Comparison of ENCODE assay signal across 10 mouse cellular contexts in the genomic region with DNA sequence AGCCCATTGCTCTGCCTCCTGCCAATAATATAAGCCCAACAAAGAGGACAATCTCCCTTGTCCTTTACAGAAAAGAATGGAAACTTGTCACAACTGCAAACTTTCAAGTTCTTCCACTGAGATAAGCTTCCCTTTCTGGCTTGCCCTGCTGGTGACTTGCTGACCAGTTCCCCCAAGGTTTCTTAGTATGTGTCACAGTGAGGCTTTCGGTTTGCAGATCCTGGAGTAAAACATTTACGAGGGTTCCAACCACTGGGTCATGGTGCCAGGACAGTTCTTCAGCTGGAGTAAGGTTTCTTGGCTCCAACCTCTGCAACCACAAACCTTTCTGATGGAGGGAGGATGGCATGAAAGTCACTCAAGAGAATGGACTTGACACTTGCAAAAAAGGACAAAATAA.
DNase-seq lines count a peak whose midpoint lies in the region; ATAC-seq and TF ChIP-seq lines count a peak whose summit lies in the region.
"Had no signal": no experiment of that assay in that cellular context is flagged by ENCODE, and none has a peak within 500 bp of the region (broad histone marks: within the 10 kb centered on the region; RNA-seq: fewer than 3 reads in every experiment).

No protein-coding gene starts in this region.

- no peak for ATAC-seq in heart, embryonic 11.5 days (replicated peaks; ENCODE audit: insufficient number of reproducible peaks, low FRiP score, low TSS enrichment)
- ATAC-seq in liver, postnatal 0 days = no peak
- no peak for ATAC-seq in intestine, embryonic 15.5 days
- ATAC-seq: forebrain, embryonic 14.5 days had no signal

- no peak overlapping the region for H3K9ac ChIP-seq in heart, embryonic 11.5 days (ENCODE audit: low read depth, low read length)
- no peak overlapping the region for H3K9ac ChIP-seq in liver, postnatal 0 days (replicated peaks)
- no peak overlapping the region for H3K9ac ChIP-seq in intestine, embryonic 15.5 days
- H3K9ac ChIP-seq: embryonic facial prominence, embryonic 13.5 days had no signal

- H3K4me3 ChIP-seq in heart, embryonic 11.5 days (ENCODE audit: low read depth, low read length) = no peak overlapping the region
- H3K4me3 ChIP-seq in layer of hippocampus, adult 2 months = no peak overlapping the region
- no peak overlapping the region for H3K4me3 ChIP-seq in embryonic facial prominence, embryonic 10.5 days
- no peak overlapping the region for H3K4me3 ChIP-seq in liver, postnatal 0 days (ENCODE audit: low read depth, low read length)
- no peak overlapping the region for H3K4me3 ChIP-seq in intestine, embryonic 15.5 days (replicated peaks)
- H3K4me3 ChIP-seq: embryonic facial prominence, embryonic 13.5 days had no signal

- WGBS in heart, embryonic 11.5 days (ENCODE audit: insufficient replicate concordance) = 59% methylated on average over 2 of the region's 2 CpGs
- WGBS in embryonic facial prominence, embryonic 10.5 days = 89% methylated on average over 2 of the region's 2 CpGs
- WGBS in liver, postnatal 0 days (ENCODE audit: insufficient replicate concordance) = 54% methylated on average over 2 of the region's 2 CpGs
- 81% methylated on average over 2 of the region's 2 CpGs for WGBS in intestine, embryonic 15.5 days

- DNase-seq in heart, postnatal 14 days = no peak
- DNase-seq in layer of hippocampus, adult 2 months (ENCODE audit: low spot score in 2 of 2) = no peak
- DNase-seq in layer of hippocampus, postnatal 10 days (ENCODE audit: low spot score in 2 of 2) = no peak
- no peak for DNase-seq in embryonic facial prominence, embryonic 10.5 days (ENCODE audit: low spot score)
- DNase-seq in liver, postnatal 0 days = no peak
- no peak for DNase-seq in urinary bladder, postnatal 25 days (ENCODE audit: low spot score)

- H3K4me1 ChIP-seq in heart, embryonic 11.5 days (ENCODE audit: control insufficient read depth, insufficient read depth, low read length) = peaks cover 94% of the 10 kb centered on the region
- peaks cover 49% of the 10 kb centered on the region for H3K4me1 ChIP-seq in embryonic facial prominence, embryonic 10.5 days
- peaks cover 10% of the 10 kb centered on the region for H3K4me1 ChIP-seq in liver, postnatal 0 days (ENCODE audit: insufficient read depth)
- H3K4me1 ChIP-seq in intestine, embryonic 15.5 days (replicated peaks) = peaks cover 6% of the 10 kb centered on the region

- TF ChIP-seq EP300 in liver, postnatal 0 days (IDR thresholded peaks at IDR 0.05; ENCODE audit: low read depth) = no peak

- H3K27ac ChIP-seq in heart, embryonic 11.5 days (ENCODE audit: low read depth, low read length) = peak overlapping the region; percentile 90
- peak overlapping the region; percentile 78 for H3K27ac ChIP-seq in layer of hippocampus, adult 2 months
- 0 out of 2 replicates have a peak overlapping the region, but pooled peaks have one; percentile 35 for H3K27ac ChIP-seq in embryonic facial prominence, embryonic 10.5 days (replicated peaks)
- H3K27ac ChIP-seq in liver, postnatal 0 days (ENCODE audit: low read depth) = peak overlapping the region; percentile 29; the same call in 1 of the 2 replicates
- H3K27ac ChIP-seq in intestine, embryonic 15.5 days = no peak overlapping the region
- H3K27ac ChIP-seq: embryonic facial prominence, embryonic 13.5 days had no signal

- intact Hi-C loops in heart, postnatal 14 days (cut with DNase I) = loop anchor here (1.0 to 5.0 kb wide), 4 partner anchors 19 to 152 kb away; no protein-coding TSS in a partner anchor

- no peak overlapping the region; the same call in 1 of the 2 replicates for H3K4me2 ChIP-seq in heart, embryonic 11.5 days
- H3K4me2 ChIP-seq in liver, postnatal 0 days (ENCODE audit: low read depth, low read length) = no peak overlapping the region
- no peak overlapping the region for H3K4me2 ChIP-seq in intestine, embryonic 15.5 days (replicated peaks)
- H3K4me2 ChIP-seq: embryonic facial prominence, embryonic 13.5 days had no signal

- no peak for TF ChIP-seq CTCF in layer of hippocampus, adult 2 months (conservative IDR thresholded peaks at IDR 0.05)
- TF ChIP-seq CTCF in liver, postnatal 0 days (IDR thresholded peaks at IDR 0.05; ENCODE audit: low read depth) = no peak

- H3K36me3 ChIP-seq in heart, embryonic 11.5 days (ENCODE audit: control insufficient read depth, insufficient read depth, low read length) = no peaks in the 10 kb centered on the region
- H3K36me3 ChIP-seq in embryonic facial prominence, embryonic 10.5 days (replicated peaks) = no peaks in the 10 kb centered on the region
- H3K36me3 ChIP-seq in liver, postnatal 0 days (replicated peaks; ENCODE audit: insufficient read depth, low read length) = no peaks in the 10 kb centered on the region
- H3K36me3 ChIP-seq in intestine, embryonic 15.5 days = no peaks in the 10 kb centered on the region
- H3K36me3 ChIP-seq: embryonic facial prominence, embryonic 13.5 days had no signal

- no peaks in the 10 kb centered on the region for H3K9me3 ChIP-seq in heart, embryonic 11.5 days (replicated peaks; ENCODE audit: control insufficient read depth, low read length)
- no peaks in the 10 kb centered on the region for H3K9me3 ChIP-seq in embryonic facial prominence, embryonic 10.5 days
- H3K9me3 ChIP-seq in liver, postnatal 0 days (ENCODE audit: low read length) = no peaks in the 10 kb centered on the region
- no peaks in the 10 kb centered on the region for H3K9me3 ChIP-seq in intestine, embryonic 15.5 days
- H3K9me3 ChIP-seq: embryonic facial prominence, embryonic 13.5 days had no signal

- H3K27me3 ChIP-seq in heart, embryonic 11.5 days (ENCODE audit: control insufficient read depth, insufficient read depth, low read length) = no peaks in the 10 kb centered on the region
- H3K27me3 ChIP-seq in embryonic facial prominence, embryonic 10.5 days (replicated peaks; ENCODE audit: low read depth, poor library complexity, severe bottlenecking) = peaks cover 10% of the 10 kb centered on the region; the same call in 1 of the 2 replicates
- no peaks in the 10 kb centered on the region for H3K27me3 ChIP-seq in liver, postnatal 0 days (ENCODE audit: insufficient read depth, low read length)
- H3K27me3 ChIP-seq in intestine, embryonic 15.5 days (replicated peaks) = no peaks in the 10 kb centered on the region
- H3K27me3 ChIP-seq: embryonic facial prominence, embryonic 13.5 days had no signal
